Mouse (Mus musculus) kidney, adult 2 months (tissue): Measurements from ENCODE around the gene Vps39. TPM values are rescaled to one million over a fixed set of nuclear protein-coding genes. Genes with fewer than 3 reads are reported as not detected.

Source experiments
- DNase-seq: peaks from one replicate; pipeline ENCODE4 v3.0.0; 2021
- H3K27ac ChIP-seq: fragments of 200-500 bp; 2 replicates; pipeline ENCODE4 v1.5.1; 2012; ENCODE audit warnings: low read depth, low read length, control low read depth, inconsistent platforms; ENCODE audit not compliant: insufficient read depth
- H3K27me3 ChIP-seq: fragments of 200-500 bp; replicated peaks from 2 replicates; pipeline ENCODE4 v1.6.1; 2012; ENCODE audit warnings: mild to moderate bottlenecking, moderate library complexity, low read length, inconsistent platforms; ENCODE audit not compliant: control insufficient read depth, insufficient read depth
- H3K36me3 ChIP-seq: fragments of 200-500 bp; 2 replicates; pipeline ENCODE4 v1.6.1; 2012; ENCODE audit warnings: mild to moderate bottlenecking, moderate library complexity, low read length, inconsistent platforms; ENCODE audit not compliant: control insufficient read depth, insufficient read depth
- H3K4me1 ChIP-seq: fragments of 200-500 bp; 2 replicates; pipeline ENCODE4 v1.6.1; 2011; ENCODE audit warnings: low read length; ENCODE audit not compliant: control insufficient read depth, insufficient read depth
- H3K4me3 ChIP-seq: fragments of 200-500 bp; 2 replicates; pipeline ENCODE4 v1.5.1; 2011; ENCODE audit warnings: mild to moderate bottlenecking, low read depth, low read length, control low read depth; ENCODE audit not compliant: insufficient read depth
- CTCF ChIP-seq: fragments of 200-500 bp; conservative IDR thresholded peaks from 2 replicates; pipeline ENCODE4 v1.5.1; 2011; ENCODE audit warnings: low read depth, mild to moderate bottlenecking, control low read depth, low read length, moderate library complexity, mixed read lengths; ENCODE audit not compliant: insufficient read depth, insufficient read length
- POLR2A ChIP-seq: fragments of 200-500 bp; IDR thresholded peaks from one replicate; pipeline ENCODE4 v1.6.1; 2011; ENCODE audit warnings: low read depth, low read length, control low read depth
- WGBS: fragments of 180-500 bp; shearing (Covaris S2); methylation state at CpG from one replicate; pipeline ENCODE4 v1.1.7; 2018; 5-methylcytosine and 5-hydroxymethylcytosine counted together
- polyA plus RNA-seq: library from polyadenylated mRNA; depleted of rRNA; stranded (reverse); fragments of >200 nt; gene quantifications from 2 replicates; pipeline ENCODE4 v1.2.3, GENCODE M21; 2012

The Vps39 gene
- polyA plus RNA-seq, 1 experiment, result 16.8 TPM

GRCm38 (mm10) chr2:120301076-120301475 lies 51.9 kb downstream of the Vps39 start:
- 97% methylated on average over 6 of the region's 6 CpGs for WGBS
- Histone ChIP-seq H3K27ac (no peak overlapping the region), H3K4me3 (no peak overlapping the region), H3K36me3 (no peaks in the 10 kb centered on the region), H3K4me1 (no peaks in the 10 kb centered on the region), H3K27me3 (no peaks in the 10 kb centered on the region)
- DNase-seq, result no peak
- TF ChIP-seq POLR2A (no peak), CTCF (no peak)

- TF ChIP-seq POLR2A (no peak), CTCF (no peak)
- H3K36me3 ChIP-seq, result no peaks in the 10 kb centered on the region
- no peak overlapping the region for H3K4me3 ChIP-seq
- no peaks in the 10 kb centered on the region for H3K27me3 ChIP-seq
- 61% methylated on average over 4 of the region's 4 CpGs for WGBS
- no peaks in the 10 kb centered on the region for H3K4me1 ChIP-seq
- H3K27ac ChIP-seq, result no peak overlapping the region
- no peak for DNase-seq
Observed at GRCm38 (mm10) chr2:120299866-120300265, 53.1 kb downstream of the Vps39 start.

DNA sequence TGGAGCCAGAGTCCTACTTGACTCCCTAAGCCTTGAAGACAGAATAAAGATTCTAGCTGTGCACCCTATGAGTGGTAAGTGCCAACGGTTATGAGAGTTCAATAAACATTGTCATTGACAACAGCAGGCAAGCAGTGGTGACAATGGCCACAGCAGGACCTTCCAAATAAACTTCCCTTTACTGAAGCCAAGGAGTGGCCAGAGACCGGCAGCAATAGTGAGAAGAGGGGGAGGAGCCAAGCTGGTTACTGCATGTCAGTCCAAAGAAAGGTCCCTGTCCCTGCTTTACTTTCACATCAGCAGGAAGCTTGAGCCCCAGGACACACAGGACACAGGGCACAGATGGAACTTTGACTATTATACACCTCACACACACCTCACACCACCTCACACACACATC lies 56.8 kb downstream of the Vps39 start:
- no peak overlapping the region for H3K4me3 ChIP-seq
- no peak overlapping the region for H3K27ac ChIP-seq
- TF ChIP-seq POLR2A (no peak), CTCF (no peak)
- 14% methylated on average over 2 of the region's 2 CpGs for WGBS
- H3K27me3 ChIP-seq, result no peaks in the 10 kb centered on the region
- no peaks in the 10 kb centered on the region for H3K36me3 ChIP-seq
- H3K4me1 ChIP-seq, result no peaks in the 10 kb centered on the region
- DNase-seq, result no peak

DNA sequence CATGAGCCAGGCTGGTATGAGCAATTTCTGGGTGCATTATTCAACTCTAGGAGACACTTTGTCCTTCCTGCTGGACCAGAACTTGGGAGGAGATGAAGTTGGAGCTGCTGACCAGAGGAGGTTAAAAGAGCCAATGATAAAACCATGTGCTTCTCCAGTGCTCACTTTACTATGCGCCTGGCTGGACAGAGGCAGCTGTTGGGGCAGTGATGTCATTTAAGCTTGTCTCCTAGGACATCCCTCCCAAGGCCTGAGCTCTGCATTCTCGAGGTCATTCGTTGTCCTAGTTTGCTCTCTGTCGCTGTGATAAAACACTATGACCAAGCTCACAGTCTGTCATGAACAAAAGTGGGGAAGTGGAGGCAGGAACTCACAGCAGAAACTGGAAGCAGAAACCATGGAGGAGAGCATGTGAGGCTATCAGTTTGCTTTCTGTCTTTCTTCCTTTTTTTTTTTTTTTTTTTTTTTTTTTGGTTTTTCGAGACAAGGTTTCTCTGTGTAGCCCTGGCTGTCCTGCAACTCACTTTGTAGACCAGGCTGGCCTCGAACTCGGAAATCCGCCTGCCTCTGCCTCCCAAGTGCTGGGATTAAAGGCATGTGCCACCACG lies 61.4 kb downstream of the Vps39 start:
- H3K36me3 ChIP-seq, result no peaks in the 10 kb centered on the region
- DNase-seq, result no peak
- 76% methylated on average over 9 of the region's 9 CpGs for WGBS

GRCm38 (mm10) chr2:120288995-120289394 lies 63.9 kb downstream of the Vps39 start, which contains the start of gene Pla2g4d:
TSS of gene Pla2g4d (minus strand) at chr2:120289197.
- DNase-seq, result no peak
- 63% methylated on average over 5 of the region's 5 CpGs for WGBS
- H3K4me3 ChIP-seq, result no peak within 1 kb of the TSS
- H3K4me1 ChIP-seq, result no peaks in the 10 kb centered on the region
- TF ChIP-seq POLR2A, result no peak
- no peak for TF ChIP-seq CTCF
- H3K27ac ChIP-seq, result no peak within 1 kb of the TSS
- no peaks in the 10 kb centered on the region for H3K27me3 ChIP-seq
- H3K36me3 ChIP-seq, result no peaks in the 10 kb centered on the region

More for the DNA sequence above, 61.4 kb downstream of the Vps39 start:
- no peak overlapping the region for H3K27ac ChIP-seq
- H3K4me1 ChIP-seq, result no peaks in the 10 kb centered on the region
- TF ChIP-seq POLR2A (no peak), CTCF (no peak)
- no peak overlapping the region for H3K4me3 ChIP-seq
- H3K27me3 ChIP-seq, result no peaks in the 10 kb centered on the region

DNA sequence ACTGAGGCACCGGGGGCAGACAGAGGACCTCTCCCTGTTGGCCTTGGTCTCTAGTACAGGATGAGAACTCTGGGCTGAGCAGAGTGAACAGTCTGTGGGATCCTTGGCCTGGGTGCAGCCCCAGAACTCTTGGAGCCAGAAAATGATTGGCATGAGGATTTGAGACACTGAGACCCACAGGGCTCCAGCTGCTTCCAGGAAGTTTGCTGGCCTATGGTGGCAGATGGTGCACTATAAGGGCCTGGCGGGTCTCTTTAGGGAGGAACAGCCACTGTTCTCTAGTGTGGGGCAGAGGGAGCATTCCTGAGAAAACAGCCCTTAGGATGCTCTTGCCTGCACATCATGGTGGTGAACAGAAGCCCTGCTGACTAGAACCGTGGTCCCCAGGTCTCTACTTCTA lies 64.5 kb downstream of the Vps39 start:
- no peak overlapping the region for H3K27ac ChIP-seq
- H3K27me3 ChIP-seq, result no peaks in the 10 kb centered on the region
- no peak for TF ChIP-seq CTCF
- TF ChIP-seq POLR2A, result no peak
- H3K4me3 ChIP-seq, result no peak overlapping the region
- no peak for DNase-seq
- H3K36me3 ChIP-seq, result no peaks in the 10 kb centered on the region
- H3K4me1 ChIP-seq, result no peaks in the 10 kb centered on the region
- WGBS, result 91% methylated on average over 3 of the region's 3 CpGs

DNA sequence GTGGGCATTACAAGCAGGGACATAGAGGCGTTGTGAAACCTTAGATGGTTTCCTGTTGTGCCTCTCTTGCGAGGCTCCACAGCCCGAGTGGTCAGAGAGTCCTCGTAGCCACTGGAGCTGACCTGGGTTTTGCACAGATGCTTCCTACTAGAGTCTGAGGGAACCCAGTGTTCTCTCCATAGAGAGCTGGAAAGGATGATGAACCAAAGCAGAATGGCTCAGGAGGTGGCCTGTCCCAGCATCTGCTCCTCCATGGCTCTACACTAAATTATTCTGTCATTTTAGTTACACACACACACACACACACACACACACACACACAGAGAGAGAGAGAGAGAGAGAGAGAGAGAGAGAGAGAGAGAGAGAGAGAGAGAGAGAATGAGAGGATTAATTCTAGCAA lies 67.3 kb downstream of the Vps39 start:
- WGBS, result 53% methylated on average over 4 of the region's 4 CpGs
- Histone ChIP-seq H3K27me3 (no peaks in the 10 kb centered on the region), H3K4me1 (no peaks in the 10 kb centered on the region), H3K4me3 (no peak overlapping the region), H3K27ac (no peak overlapping the region), H3K36me3 (no peaks in the 10 kb centered on the region)
- no peak for TF ChIP-seq CTCF
- no peak for TF ChIP-seq POLR2A
- no peak for DNase-seq

GRCm38 (mm10) chr2:120284705-120285104 lies 68.2 kb downstream of the Vps39 start:
- Histone ChIP-seq H3K4me1 (no peaks in the 10 kb centered on the region), H3K4me3 (no peak overlapping the region), H3K27ac (no peak overlapping the region), H3K27me3 (no peaks in the 10 kb centered on the region), H3K36me3 (no peaks in the 10 kb centered on the region)
- TF ChIP-seq POLR2A (no peak), CTCF (no peak)
- no peak for DNase-seq
